Mouse (Mus musculus) intestine, postnatal 0 days (tissue): Measurements from ENCODE around the gene Paqr8. TPM values are rescaled to one million over a fixed set of nuclear protein-coding genes. Genes with fewer than 3 reads are reported as not detected.

Source experiments
- ATAC-seq: fragments of 200-750 bp; cut with Nextera tagmentation; 2 replicates; pipeline ENCODE4 v1.8.0; 2017; ENCODE audit warnings: mild to moderate bottlenecking, moderate TSS enrichment, moderate library complexity
- H3K27ac ChIP-seq: fragments of 300-500 bp; sonication (generic); 2 replicates; pipeline ENCODE4 v1.5.1; 2014; ENCODE audit warnings: mild to moderate bottlenecking, low read depth, low read length, moderate library complexity
- H3K27me3 ChIP-seq: fragments of 300-500 bp; sonication (generic); replicated peaks from 2 replicates; pipeline ENCODE4 v1.6.1; 2014; ENCODE audit warnings: low read length, mixed read lengths; ENCODE audit not compliant: control insufficient read depth, insufficient read depth
- H3K36me3 ChIP-seq: fragments of 300-500 bp; sonication (generic); 2 replicates; pipeline ENCODE4 v1.6.1; 2014; ENCODE audit warnings: mild to moderate bottlenecking, moderate library complexity; ENCODE audit not compliant: control insufficient read depth, insufficient read depth
- H3K4me1 ChIP-seq: fragments of 300-500 bp; sonication (generic); replicated peaks from 2 replicates; pipeline ENCODE4 v1.6.1; 2014; ENCODE audit warnings: antibody characterized with exemption, low read length, mixed read lengths; ENCODE audit not compliant: control insufficient read depth, insufficient read depth
- H3K4me2 ChIP-seq: fragments of 300-500 bp; sonication (generic); replicated peaks from 2 replicates; pipeline ENCODE4 v1.6.1; 2014; ENCODE audit warnings: low read depth, mild to moderate bottlenecking, moderate library complexity
- H3K4me3 ChIP-seq: fragments of 300-500 bp; sonication (generic); 2 replicates; pipeline ENCODE4 v1.5.1; 2014; ENCODE audit warnings: low read depth, low read length
- H3K9ac ChIP-seq: fragments of 300-500 bp; sonication (generic); 2 replicates; pipeline ENCODE4 v1.6.1; 2014; ENCODE audit warnings: mild to moderate bottlenecking, low read depth, low read length
- H3K9me3 ChIP-seq: fragments of 300-500 bp; sonication (generic); 2 replicates; pipeline ENCODE4 v1.6.1; 2016; ENCODE audit warnings: mixed run types; ENCODE audit not compliant: control insufficient read depth
- CTCF ChIP-seq: sonication (generic); IDR thresholded peaks from 2 replicates; pipeline ENCODE4 v1.5.1; 2016; ENCODE audit warnings: low read depth, mild to moderate bottlenecking, control low read depth, antibody characterized with exemption, moderate library complexity
- WGBS: fragments of 180-500 bp; shearing (Covaris S2); extraction: QIAGEN DNeasy Blood & Tissue Kit; methylation state at CpG from one replicate; pipeline ENCODE4 v1.1.7; 2014; 5-methylcytosine and 5-hydroxymethylcytosine counted together
- polyA plus RNA-seq: library from polyadenylated mRNA; unstranded; fragments of >200 nt; fragmentation: Nextera tagmentation; extraction: Ambion mirVana; gene quantifications from 2 replicates; pipeline ENCODE4 v1.2.1, GENCODE M21; 2015

The Paqr8 gene
- polyA plus RNA-seq, 1 experiment from 2014 or later = 2.9 TPM

DNA sequence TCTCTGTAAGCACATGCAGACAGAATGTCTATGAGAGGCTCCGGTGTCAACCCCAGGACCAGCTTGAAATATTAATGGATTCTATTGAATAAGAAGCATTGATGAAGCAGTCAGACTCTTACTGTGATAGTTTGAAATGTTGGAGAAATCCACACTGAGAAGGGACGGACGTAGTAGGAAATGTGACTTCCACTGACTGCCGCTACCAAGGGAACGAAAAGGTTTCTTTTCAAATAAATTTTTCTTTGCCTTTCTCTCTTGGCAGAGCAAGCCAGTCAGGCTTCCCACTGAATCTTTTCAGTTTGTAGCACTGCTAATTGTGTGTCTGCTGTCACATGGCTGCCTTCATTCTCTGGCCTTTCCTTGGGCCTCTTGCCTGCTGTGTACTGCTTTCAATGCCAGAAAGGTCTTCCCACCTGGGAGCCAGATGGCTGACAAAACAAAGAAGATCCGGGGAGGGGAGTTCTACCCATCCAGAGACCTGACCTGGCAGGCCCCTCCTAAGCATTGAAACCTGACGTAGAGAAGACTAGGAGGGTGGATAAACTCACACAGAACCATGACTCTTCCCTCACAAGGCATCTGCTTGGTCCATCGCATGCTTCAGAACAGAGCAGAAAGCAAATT is 15.2 kb downstream of the Paqr8 start:
- ATAC-seq = no peak
- Histone ChIP-seq H3K27me3 (no peaks in the 10 kb centered on the region), H3K4me1 (no peaks in the 10 kb centered on the region), H3K36me3 (no peaks in the 10 kb centered on the region), H3K9me3 (no peaks in the 10 kb centered on the region), H3K4me2 (no peak overlapping the region), H3K4me3 (no peak overlapping the region), H3K27ac (no peak overlapping the region), H3K9ac (no peak overlapping the region)
- WGBS = 87% methylated on average over 8 of the region's 8 CpGs
- no peak for TF ChIP-seq CTCF

DNA sequence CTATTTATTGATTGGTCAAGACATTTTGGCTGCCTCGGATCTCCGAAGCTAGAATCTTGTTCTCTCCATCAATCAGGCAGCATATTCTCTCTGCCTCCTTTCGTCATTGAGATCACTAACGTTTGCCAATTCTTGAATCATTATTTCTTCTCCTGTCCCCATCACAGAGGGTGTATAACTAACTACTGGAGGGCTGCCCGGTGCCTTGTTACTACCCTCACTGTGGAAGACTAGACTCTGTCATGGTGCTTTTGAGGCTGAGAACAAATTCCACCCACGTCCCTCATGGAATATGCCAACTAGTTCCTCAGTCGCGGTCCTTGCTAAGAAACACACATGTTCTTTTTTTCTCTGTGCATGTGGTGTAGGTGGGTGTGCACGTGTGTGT is 15.7 kb downstream of the Paqr8 start:
- Histone ChIP-seq H3K27ac (no peak overlapping the region), H3K27me3 (no peaks in the 10 kb centered on the region), H3K4me3 (no peak overlapping the region), H3K9ac (no peak overlapping the region), H3K9me3 (no peaks in the 10 kb centered on the region), H3K36me3 (no peaks in the 10 kb centered on the region), H3K4me2 (no peak overlapping the region), H3K4me1 (no peaks in the 10 kb centered on the region)
- no peak for ATAC-seq
- no peak for TF ChIP-seq CTCF
- 89% methylated on average over 9 of the region's 9 CpGs for WGBS

DNA sequence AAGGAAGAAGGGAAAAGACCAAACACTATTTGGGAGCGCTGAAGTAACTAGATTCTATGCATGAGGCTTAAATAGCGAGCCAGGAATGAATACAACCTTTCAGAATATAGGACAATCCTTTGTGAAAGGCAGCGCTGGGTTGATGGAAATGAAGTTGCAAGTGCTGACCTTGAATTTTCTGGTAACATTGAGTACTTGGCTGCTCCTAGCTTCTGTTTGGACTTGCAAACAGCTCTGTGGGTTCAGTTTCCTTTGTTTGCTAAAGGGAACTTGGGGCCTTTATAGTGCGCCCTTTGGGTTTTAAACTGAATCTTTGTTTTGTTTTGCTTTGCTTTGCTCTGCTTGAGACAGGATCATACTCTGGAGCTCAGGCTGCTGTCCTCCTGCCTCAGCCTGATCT is 18.1 kb downstream of the Paqr8 start:
- H3K27ac ChIP-seq = no peak overlapping the region
- no peaks in the 10 kb centered on the region for H3K27me3 ChIP-seq
- no peak overlapping the region for H3K4me3 ChIP-seq
- ATAC-seq = no peak
- no peak overlapping the region for H3K4me2 ChIP-seq
- no peaks in the 10 kb centered on the region for H3K9me3 ChIP-seq
- no peaks in the 10 kb centered on the region for H3K36me3 ChIP-seq
- H3K4me1 ChIP-seq = no peaks in the 10 kb centered on the region
- no peak overlapping the region for H3K9ac ChIP-seq
- WGBS = 63% methylated on average over 4 of the region's 4 CpGs
- no peak for TF ChIP-seq CTCF

DNA sequence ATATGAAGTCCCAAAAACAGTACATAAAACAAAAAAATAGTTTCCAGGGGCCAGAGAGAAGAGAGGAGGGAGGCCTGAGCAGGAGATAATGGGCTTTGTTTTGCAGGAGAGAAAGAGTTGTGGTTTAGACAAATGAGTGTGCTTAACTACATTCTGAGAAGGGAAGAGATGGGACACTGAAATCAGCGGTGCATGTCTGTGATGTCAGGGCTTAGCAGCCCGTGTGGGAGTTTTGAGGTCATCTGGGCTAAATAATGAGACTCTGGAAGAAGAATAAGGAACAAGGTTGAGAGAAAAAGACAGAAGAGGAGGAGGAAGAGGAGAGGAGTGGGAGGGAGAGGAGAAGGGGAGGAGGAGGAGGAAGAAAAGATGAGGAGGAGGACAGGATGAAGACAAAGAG is 21.7 kb downstream of the Paqr8 start:
- no peak overlapping the region for H3K4me2 ChIP-seq
- no peak for ATAC-seq
- H3K9ac ChIP-seq = no peak overlapping the region
- WGBS = 43% methylated on average over 2 of the region's 2 CpGs
- TF ChIP-seq CTCF = no peak
- H3K36me3 ChIP-seq = no peaks in the 10 kb centered on the region
- no peaks in the 10 kb centered on the region for H3K9me3 ChIP-seq
- H3K4me3 ChIP-seq = no peak overlapping the region
- H3K27me3 ChIP-seq = no peaks in the 10 kb centered on the region
- H3K27ac ChIP-seq = no peak overlapping the region
- no peaks in the 10 kb centered on the region for H3K4me1 ChIP-seq

DNA sequence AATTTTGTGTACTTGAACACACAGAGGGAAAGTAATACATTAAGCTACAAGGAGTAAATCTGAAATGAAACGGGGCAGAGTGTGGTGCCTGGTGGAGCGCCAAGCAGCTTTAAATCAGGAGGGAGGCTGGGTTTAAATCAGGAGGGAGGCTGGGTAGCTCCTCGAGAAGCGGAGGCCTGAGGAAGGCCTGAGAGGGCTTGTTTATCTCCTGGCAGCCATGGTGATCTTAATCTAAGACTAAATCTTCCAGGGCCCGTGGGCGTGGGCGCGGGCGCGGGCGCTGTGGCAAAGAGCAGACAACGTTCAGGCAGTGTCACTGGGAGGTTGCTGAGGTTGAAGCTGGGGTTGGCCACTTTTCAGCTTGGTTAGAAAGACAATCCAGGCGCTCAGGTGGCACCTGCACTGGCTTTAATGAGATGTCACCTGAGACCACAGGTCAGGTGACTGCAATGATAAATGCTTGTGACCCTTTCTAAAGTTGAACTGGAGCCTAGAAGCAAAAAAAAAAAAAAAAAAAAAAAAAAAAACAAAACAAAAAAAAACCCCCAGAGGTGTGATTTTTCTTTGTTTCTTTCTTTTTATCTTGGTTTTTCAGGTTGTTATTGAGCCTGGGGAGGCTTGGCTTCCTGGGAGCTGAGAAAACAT is 22.2 kb downstream of the Paqr8 start:
- H3K27ac ChIP-seq = no peak overlapping the region
- no peaks in the 10 kb centered on the region for H3K9me3 ChIP-seq
- H3K36me3 ChIP-seq = no peaks in the 10 kb centered on the region
- no peak for TF ChIP-seq CTCF
- H3K4me1 ChIP-seq = no peaks in the 10 kb centered on the region
- no peak for ATAC-seq
- H3K4me3 ChIP-seq = no peak overlapping the region
- no peak overlapping the region; the same call in 1 of the 2 replicates for H3K4me2 ChIP-seq
- no peak overlapping the region for H3K9ac ChIP-seq
- no peaks in the 10 kb centered on the region for H3K27me3 ChIP-seq
- WGBS = 38% methylated on average over 13 of the region's 13 CpGs

DNA sequence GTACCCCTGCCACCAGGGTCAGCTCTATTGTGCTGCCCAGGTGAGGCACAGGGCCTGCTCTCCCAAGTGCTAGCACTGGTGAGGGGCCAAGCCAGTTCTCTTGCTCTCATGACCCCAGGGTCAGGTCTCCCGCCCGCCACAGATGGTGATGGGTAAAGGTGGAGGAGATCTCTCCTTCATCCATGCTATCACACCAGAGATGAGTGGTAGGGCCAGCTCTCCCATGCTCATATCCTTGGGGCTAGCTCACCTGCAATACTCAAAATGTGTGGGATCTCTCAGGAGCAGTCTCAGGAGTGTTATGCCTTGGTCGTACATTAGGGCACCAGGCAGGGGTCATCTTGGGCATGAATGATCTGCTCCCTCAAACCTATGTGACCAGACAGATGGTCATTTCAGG is 24.4 kb downstream of the Paqr8 start:
- no peaks in the 10 kb centered on the region for H3K27me3 ChIP-seq
- ATAC-seq = no peak

More for the DNA sequence above, 24.4 kb downstream of the Paqr8 start:
- no peaks in the 10 kb centered on the region for H3K36me3 ChIP-seq
- no peak overlapping the region for H3K27ac ChIP-seq
- no peak overlapping the region for H3K4me3 ChIP-seq
- H3K4me2 ChIP-seq = no peak overlapping the region
- TF ChIP-seq CTCF = no peak
- 89% methylated on average over 3 of the region's 3 CpGs for WGBS
- no peaks in the 10 kb centered on the region for H3K4me1 ChIP-seq
- H3K9me3 ChIP-seq = no peaks in the 10 kb centered on the region
- no peak overlapping the region for H3K9ac ChIP-seq
